Comparison of ENCODE assay signal across 22 mouse cellular contexts in the genomic region with DNA sequence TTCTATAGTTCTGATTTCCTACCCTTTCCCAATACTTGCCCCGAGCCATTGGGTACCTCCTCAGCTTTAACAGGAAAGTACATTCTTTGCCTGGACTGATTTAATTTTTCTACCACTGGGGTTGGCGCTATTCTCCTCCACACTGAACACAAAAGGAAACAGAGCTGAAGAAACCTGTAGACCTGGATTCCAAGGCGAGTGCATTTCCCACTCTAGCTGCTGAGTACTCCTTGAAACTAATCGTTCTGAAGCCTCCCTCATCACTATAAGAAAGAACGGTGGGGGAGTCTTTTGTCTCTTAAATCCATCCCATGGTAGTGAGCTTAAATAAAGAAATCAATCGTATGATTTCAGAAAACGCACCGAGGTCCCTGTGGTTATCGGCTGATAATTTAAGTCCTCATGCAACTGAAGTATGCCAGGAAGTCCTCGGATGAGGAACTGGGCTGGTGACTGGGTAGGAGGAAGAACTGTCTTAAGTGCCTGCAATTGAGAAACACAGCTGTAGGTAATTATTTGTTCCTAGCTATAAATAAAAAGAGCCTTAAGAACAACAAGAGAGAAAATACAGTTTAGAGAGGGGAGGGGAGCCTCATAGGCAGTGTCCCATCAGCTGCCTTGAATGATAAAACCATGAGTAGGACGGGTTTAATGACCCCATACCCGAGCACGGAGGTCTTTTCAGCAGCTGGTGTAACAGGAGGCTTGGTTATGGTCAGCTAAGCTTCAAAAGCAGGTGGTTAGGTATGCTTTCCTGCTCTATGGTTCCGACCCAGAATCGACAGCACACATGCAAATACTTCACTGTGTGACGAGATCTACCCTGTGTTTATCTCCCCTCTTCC.
A peak's percentile ranks its signal among the peaks of the same experiment; 100 is the strongest.
DNase-seq lines count a peak whose midpoint lies in the region; ATAC-seq and TF ChIP-seq lines count a peak whose summit lies in the region.
"Had no signal": no experiment of that assay in that cellular context is flagged by ENCODE, and none has a peak within 500 bp of the region (broad histone marks: within the 10 kb centered on the region; RNA-seq: fewer than 3 reads in every experiment).

No protein-coding gene starts in this region.

- 67% methylated on average over 16 of the region's 16 CpGs for WGBS in embryonic facial prominence, embryonic 14.5 days
- WGBS in embryonic facial prominence, embryonic 10.5 days = 82% methylated on average over 16 of the region's 16 CpGs
- WGBS in lung, embryonic 14.5 days = 73% methylated on average over 16 of the region's 16 CpGs

- H3K27ac ChIP-seq in embryonic facial prominence, embryonic 14.5 days (replicated peaks; ENCODE audit: low read depth, low read length) = no peak overlapping the region
- H3K27ac ChIP-seq in embryonic facial prominence, embryonic 10.5 days (replicated peaks) = no peak overlapping the region
- no peak overlapping the region for H3K27ac ChIP-seq in lung, embryonic 14.5 days (ENCODE audit: low read depth)
- H3K27ac ChIP-seq: embryonic facial prominence, embryonic 12.5 days; forebrain, embryonic 15.5 days; heart, embryonic 10.5 days; hindbrain, embryonic 15.5 days had no signal

- H3K27me3 ChIP-seq in embryonic facial prominence, embryonic 14.5 days (replicated peaks; ENCODE audit: control insufficient read depth, insufficient read depth, low read length) = no peaks in the 10 kb centered on the region
- no peaks in the 10 kb centered on the region for H3K27me3 ChIP-seq in embryonic facial prominence, embryonic 10.5 days (replicated peaks; ENCODE audit: low read depth, poor library complexity, severe bottlenecking)
- H3K27me3 ChIP-seq in lung, embryonic 14.5 days (ENCODE audit: insufficient read depth, low read length) = no peaks in the 10 kb centered on the region
- H3K27me3 ChIP-seq: embryonic facial prominence, embryonic 12.5 days; forebrain, embryonic 15.5 days; hindbrain, embryonic 15.5 days; megakaryocyte, embryonic 14.5 days had no signal

- ATAC-seq in embryonic facial prominence, embryonic 14.5 days (ENCODE audit: low read depth) = peak; percentile 41; the same call in 1 of the 2 replicates
- ATAC-seq in lung, embryonic 14.5 days (ENCODE audit: insufficient read depth) = peak; percentile 44; the same call in 1 of the 2 replicates
- ATAC-seq: forebrain, embryonic 15.5 days had no signal

- no peaks in the 10 kb centered on the region for H3K9me3 ChIP-seq in embryonic facial prominence, embryonic 14.5 days (ENCODE audit: control insufficient read depth, low read length)
- H3K9me3 ChIP-seq in embryonic facial prominence, embryonic 10.5 days = no peaks in the 10 kb centered on the region
- no peaks in the 10 kb centered on the region for H3K9me3 ChIP-seq in lung, embryonic 14.5 days (ENCODE audit: low read depth, low read length)
- H3K9me3 ChIP-seq: embryonic facial prominence, embryonic 12.5 days; forebrain, embryonic 15.5 days; heart, embryonic 10.5 days; hindbrain, embryonic 15.5 days had no signal

- DNase-seq in embryonic facial prominence, embryonic 14.5 days (ENCODE audit: low spot score) = peak; percentile 29
- DNase-seq in embryonic facial prominence, embryonic 10.5 days (ENCODE audit: low spot score) = no peak
- DNase-seq in lung, embryonic 14.5 days = peak; percentile 25
- DNase-seq in lung, postnatal 10 days = no peak
- DNase-seq in lung, postnatal 36 days = peak; percentile 29
- no peak for DNase-seq in thymus, postnatal 14 days
- DNase-seq in embryo, embryonic 9.5 days (ENCODE audit: extremely low spot score) = no peak
- no peak for DNase-seq in spleen, postnatal 10 days (ENCODE audit: low spot score in 2 of 2)
- DNase-seq: adrenal gland, postnatal 36 days; cerebellum, adult 11 months; cerebellum, adult 9-11 months; gastrocnemius, postnatal 10 days; heart, postnatal 4 days; kidney, postnatal 10 days; midbrain, embryonic 14.5 days; right cerebral cortex, postnatal 14 days; thymus, adult 2 months had no signal

- H3K4me1 ChIP-seq in embryonic facial prominence, embryonic 14.5 days (ENCODE audit: control insufficient read depth, insufficient read depth, low read length) = no peaks in the 10 kb centered on the region
- no peaks in the 10 kb centered on the region for H3K4me1 ChIP-seq in embryonic facial prominence, embryonic 10.5 days
- no peaks in the 10 kb centered on the region for H3K4me1 ChIP-seq in lung, embryonic 14.5 days (ENCODE audit: insufficient read depth)
- H3K4me1 ChIP-seq: embryonic facial prominence, embryonic 12.5 days; forebrain, embryonic 15.5 days; heart, embryonic 10.5 days; hindbrain, embryonic 15.5 days; megakaryocyte, embryonic 14.5 days had no signal

- H3K4me3 ChIP-seq in embryonic facial prominence, embryonic 14.5 days (ENCODE audit: low read depth, low read length) = no peak overlapping the region
- no peak overlapping the region for H3K4me3 ChIP-seq in embryonic facial prominence, embryonic 10.5 days
- H3K4me3 ChIP-seq in lung, embryonic 14.5 days (ENCODE audit: low read depth, low read length) = no peak overlapping the region
- H3K4me3 ChIP-seq: embryonic facial prominence, embryonic 12.5 days; forebrain, embryonic 15.5 days; heart, embryonic 10.5 days; hindbrain, embryonic 15.5 days; megakaryocyte, embryonic 14.5 days had no signal

- H3K36me3 ChIP-seq in embryonic facial prominence, embryonic 14.5 days (ENCODE audit: control insufficient read depth, insufficient read depth, low read length) = no peaks in the 10 kb centered on the region
- H3K36me3 ChIP-seq in embryonic facial prominence, embryonic 10.5 days (replicated peaks) = no peaks in the 10 kb centered on the region
- no peaks in the 10 kb centered on the region for H3K36me3 ChIP-seq in lung, embryonic 14.5 days (ENCODE audit: insufficient read depth)
- H3K36me3 ChIP-seq: embryonic facial prominence, embryonic 12.5 days; forebrain, embryonic 15.5 days; heart, embryonic 10.5 days; hindbrain, embryonic 15.5 days had no signal

- no peak overlapping the region for H3K9ac ChIP-seq in embryonic facial prominence, embryonic 14.5 days (ENCODE audit: low read depth, low read length)
- no peak overlapping the region for H3K9ac ChIP-seq in lung, embryonic 14.5 days
- H3K9ac ChIP-seq: embryonic facial prominence, embryonic 12.5 days; forebrain, embryonic 15.5 days; hindbrain, embryonic 15.5 days had no signal

- no peak for TF ChIP-seq CTCF in lung, embryonic 14.5 days (IDR thresholded peaks at IDR 0.05; ENCODE audit: low read depth)

- no peak overlapping the region for H3K4me2 ChIP-seq in embryonic facial prominence, embryonic 14.5 days (ENCODE audit: low read depth, low read length)
- H3K4me2 ChIP-seq in lung, embryonic 14.5 days = no peak overlapping the region
- H3K4me2 ChIP-seq: embryonic facial prominence, embryonic 12.5 days; forebrain, embryonic 15.5 days; hindbrain, embryonic 15.5 days had no signal

Comparison
In these comparisons a context has a peak if more than half of its experiments do, and no peak if none do; other contexts are left out.
1. DNase-seq: peak in embryonic facial prominence, embryonic 14.5 days (single experiment), lung, embryonic 14.5 days (single experiment) and lung, postnatal 36 days (single experiment); none in embryonic facial prominence, embryonic 10.5 days (single experiment), lung, postnatal 10 days (single experiment), thymus, postnatal 14 days (single experiment), embryo, embryonic 9.5 days (single experiment) and spleen, postnatal 10 days (0 of 2).